Mouse (Mus musculus) R1 (cell line): Measurements from ENCODE around the gene Mctp1.

Experiments
- DNase-seq: peaks from one replicate; pipeline ENCODE4 v3.0.0-alpha.2; 2018; ENCODE audit warnings: low read depth, low spot score

Gene Mctp1

GRCm38 (mm10) chr13:76620111-76620510, 235.8 kb downstream of the Mctp1 start:
- no peak for DNase-seq

GRCm38 (mm10) chr13:76620525-76620924, 236.2 kb downstream of the Mctp1 start:
- no peak for DNase-seq

GRCm38 (mm10) chr13:76633707-76634106, 249.4 kb downstream of the Mctp1 start:
- DNase-seq, result no peak

GRCm38 (mm10) chr13:76638282-76638681, 253.9 kb downstream of the Mctp1 start:
- no peak for DNase-seq

GRCm38 (mm10) chr13:76659523-76659922, 275.2 kb downstream of the Mctp1 start:
- DNase-seq, result no peak

- peak; percentile 8 for DNase-seq
Observed at GRCm38 (mm10) chr13:76681286-76681685, 297.0 kb downstream of the Mctp1 start.

GRCm38 (mm10) chr13:76689349-76689748, 305.0 kb downstream of the Mctp1 start:
- no peak for DNase-seq

GRCm38 (mm10) chr13:76690143-76690542, 305.8 kb downstream of the Mctp1 start:
- DNase-seq, result no peak

- DNase-seq, result no peak
Observed at GRCm38 (mm10) chr13:76690697-76691096, 306.4 kb downstream of the Mctp1 start.

- no peak for DNase-seq
Observed at GRCm38 (mm10) chr13:76734013-76734412, 349.7 kb downstream of the Mctp1 start.

- DNase-seq, result no peak
Observed at GRCm38 (mm10) chr13:76750663-76751429, 366.5 kb downstream of the Mctp1 start.

- DNase-seq, result peak; percentile 48
Observed at GRCm38 (mm10) chr13:76759832-76760490, 375.6 kb downstream of the Mctp1 start.

- DNase-seq, result no peak
Observed at GRCm38 (mm10) chr13:76799662-76800061, 415.3 kb downstream of the Mctp1 start.

GRCm38 (mm10) chr13:76801126-76801632, 416.8 kb downstream of the Mctp1 start:
- DNase-seq, result no peak

GRCm38 (mm10) chr13:76802051-76802728, 417.9 kb downstream of the Mctp1 start:
- DNase-seq, result peak; percentile 31

GRCm38 (mm10) chr13:76802926-76803325, 418.6 kb downstream of the Mctp1 start:
- no peak for DNase-seq

GRCm38 (mm10) chr13:76803799-76804198, 419.5 kb downstream of the Mctp1 start:
- DNase-seq, result no peak

GRCm38 (mm10) chr13:76808871-76809390, 424.6 kb downstream of the Mctp1 start:
- DNase-seq, result no peak

- DNase-seq, result no peak
Observed at GRCm38 (mm10) chr13:76809802-76810201, 425.5 kb downstream of the Mctp1 start.

- DNase-seq, result peak; percentile 58
Observed at GRCm38 (mm10) chr13:76810496-76810939, 426.2 kb downstream of the Mctp1 start.

GRCm38 (mm10) chr13:76823083-76823482, 438.7 kb downstream of the Mctp1 start:
- no peak for DNase-seq
